In the genomic region with DNA sequence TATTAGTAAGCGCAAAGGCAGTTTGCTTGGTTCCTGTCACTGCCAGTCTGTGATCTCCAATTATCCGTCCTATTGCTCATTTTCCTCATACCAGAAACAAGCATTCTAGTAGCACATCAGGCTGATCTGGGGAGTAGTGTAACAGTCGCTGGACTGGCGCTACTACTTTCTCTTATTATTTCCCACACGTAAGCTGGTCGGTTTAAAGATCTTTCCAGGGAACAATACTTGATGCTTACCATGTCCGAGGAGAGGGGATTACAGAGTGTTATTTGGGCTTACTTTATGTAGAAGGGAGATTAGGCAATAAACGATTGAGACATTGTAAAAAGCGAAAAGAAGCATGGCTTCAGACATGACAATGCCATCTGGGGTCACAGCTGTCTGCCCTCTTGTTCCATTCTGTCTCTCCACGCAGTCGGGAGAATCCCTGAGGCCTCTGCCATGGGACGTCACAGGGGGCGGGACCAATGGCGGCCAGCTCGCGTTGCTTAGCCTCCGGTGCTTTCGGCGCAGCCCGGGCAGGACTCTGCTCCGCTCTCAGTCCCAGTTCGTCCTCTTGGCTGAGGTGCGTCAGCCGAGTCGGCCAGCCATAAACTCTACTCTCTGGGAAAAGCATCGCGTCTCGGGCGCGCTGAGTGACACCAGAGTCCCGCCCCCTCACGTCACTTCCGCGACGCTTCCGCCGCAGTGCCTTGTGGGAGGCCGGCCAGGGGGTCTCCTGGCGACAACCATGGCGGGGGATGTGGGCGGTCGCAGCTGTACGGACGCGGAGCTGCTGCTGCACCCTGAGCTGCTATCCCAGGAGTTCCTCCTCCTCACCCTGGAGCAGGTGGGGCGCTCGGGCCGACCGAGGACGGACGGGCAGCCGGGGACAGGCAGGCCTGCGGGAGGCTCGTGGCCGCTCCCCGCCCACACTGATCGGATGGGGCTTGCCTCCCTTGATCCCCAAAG, we compare ENCODE assay signal across 8 mouse cellular contexts. TPM values are rescaled to one million over a fixed set of nuclear protein-coding genes. Genes with fewer than 3 reads are reported as not detected.
DNase-seq lines count a peak whose midpoint lies in the region; ATAC-seq and TF ChIP-seq lines count a peak whose summit lies in the region.

A gene (minus strand): TSS at position 607 of the 954 bp plus-strand sequence.
A gene (plus strand): TSS at position 680 of the 954 bp plus-strand sequence.

- no peaks in the 10 kb centered on the region for H3K9me3 ChIP-seq in forebrain, embryonic 14.5 days (replicated peaks; ENCODE audit: control insufficient read depth, low read length)

- peak within 1 kb of the TSS; percentile 95 for H3K4me3 ChIP-seq in forebrain, embryonic 14.5 days (ENCODE audit: low read depth, low read length)
- H3K4me3 ChIP-seq in lung, adult 2 months (replicated peaks; ENCODE audit: extremely low read depth, low read depth, low read length), result peak within 1 kb of the TSS; percentile 93

- H3K27ac ChIP-seq in forebrain, embryonic 14.5 days (ENCODE audit: low read depth, low read length), result peak within 1 kb of the TSS; percentile 99

- H3K4me2 ChIP-seq in forebrain, embryonic 14.5 days (ENCODE audit: low read length), result peak within 1 kb of the TSS; percentile 86

- intact Hi-C loops in heart, postnatal 14 days (cut with DNase I), result loop anchor here (10.0 kb wide), 1 partner anchor 1456 kb away; a partner anchor contains a TSS

- TF ChIP-seq CTCF in lung, adult 2 months (IDR thresholded peaks at IDR 0.05; ENCODE audit: insufficient read depth, low read length), result no peak

- H3K36me3 ChIP-seq in forebrain, embryonic 14.5 days (ENCODE audit: control insufficient read depth, insufficient read depth, low read length), result 0 out of 2 replicates have a peak, but pooled peaks cover 6% of the 10 kb centered on the region

- peak within 1 kb of the TSS; percentile 96 for H3K9ac ChIP-seq in forebrain, embryonic 14.5 days (ENCODE audit: low read length)

- H3K27me3 ChIP-seq in forebrain, embryonic 14.5 days (replicated peaks; ENCODE audit: control insufficient read depth, insufficient read depth, low read length), result no peaks in the 10 kb centered on the region

- H3K4me1 ChIP-seq in forebrain, embryonic 14.5 days (ENCODE audit: control insufficient read depth, insufficient read depth, low read length), result no peaks in the 10 kb centered on the region
- peaks cover 7% of the 10 kb centered on the region for H3K4me1 ChIP-seq in lung, adult 2 months (ENCODE audit: control insufficient read depth, insufficient read depth, low read length)

- peak; percentile 97 for ATAC-seq in forebrain, embryonic 14.5 days
- peak; percentile 95 for ATAC-seq in neutrophil, adult 5-6 weeks (ENCODE audit: extremely low read depth, insufficient number of reproducible peaks, low FRiP score, poor library complexity, severe bottlenecking)

- DNase-seq in ES-CJ7 (ENCODE audit: low read depth, low spot score), result peak; percentile 93
- DNase-seq in cerebellum, adult 11 months, result peak; percentile 91
- peak; percentile 96 for DNase-seq in forebrain, embryonic 14.5 days (ENCODE audit: low spot score)
- DNase-seq in heart, postnatal 14 days, result peak; percentile 91 to 96
- DNase-seq in layer of hippocampus, adult 18-20 months (ENCODE audit: low spot score in 2 of 2), result peak; percentile 91 to 95
- DNase-seq in lung, adult 2 months, result peak; percentile 97
- DNase-seq in thymus, adult 18-20 months, result peak; percentile 83 to 86

- peak; percentile 87; the same call in 1 of the 2 replicates for TF ChIP-seq POLR2A in lung, adult 2 months (IDR thresholded peaks at IDR 0.05; ENCODE audit: borderline replicate concordance, extremely low read depth, low read depth, low read length)

- WGBS in forebrain, embryonic 14.5 days, result under 1% methylated on average over 57 of the region's 57 CpGs
- WGBS in lung, adult 2 months, result 1% methylated on average over 52 of the region's 57 CpGs

RNA-seq across cellular contexts. Expression of the first gene that starts in this region (rescaled TPM):
- 12.9 and 16.3 TPM in 2 replicates for polyA plus RNA-seq in forebrain, embryonic 14.5 days (2014; fragmentation: Nextera tagmentation; extraction: Ambion mirVana)
- total RNA-seq in heart, postnatal 14 days (2021), result 10 to 100 TPM; 13.9 to 15.7 TPM
- 10 to 100 TPM; 37.7 to 38.1 TPM for total RNA-seq in layer of hippocampus, adult 18-20 months (2021)
- polyA plus RNA-seq in lung, adult 2 months (2012; rRNA removed), result 28.5 and 30.6 TPM in 2 replicates
- 18.5 and 19.8 TPM in 2 replicates for total RNA-seq in neutrophil, adult 5-6 weeks (2017)

RNA-seq across cellular contexts. Expression of the second gene that starts in this region (rescaled TPM):
- 50.4 and 54.4 TPM in 2 replicates for polyA plus RNA-seq in forebrain, embryonic 14.5 days (2014; fragmentation: Nextera tagmentation; extraction: Ambion mirVana)
- total RNA-seq in heart, postnatal 14 days (2021), result 10 to 100 TPM; 15.3 to 15.4 TPM
- total RNA-seq in layer of hippocampus, adult 18-20 months (2021), result 10 to 100 TPM; 27.5 to 27.8 TPM
- polyA plus RNA-seq in lung, adult 2 months (2012; rRNA removed), result 4.3 and 6.6 TPM in 2 replicates
- total RNA-seq in neutrophil, adult 5-6 weeks (2017), result 12.5 and 14.3 TPM in 2 replicates

Comparison
In these comparisons a context has a peak if more than half of its experiments do, and no peak if none do; other contexts are left out.
1. Peak in every context shown above with its lines: DNase-seq, ATAC-seq, H3K4me3 ChIP-seq and H3K27ac ChIP-seq.